Mouse (Mus musculus): ENCODE data around the gene Megf11.

DNA sequence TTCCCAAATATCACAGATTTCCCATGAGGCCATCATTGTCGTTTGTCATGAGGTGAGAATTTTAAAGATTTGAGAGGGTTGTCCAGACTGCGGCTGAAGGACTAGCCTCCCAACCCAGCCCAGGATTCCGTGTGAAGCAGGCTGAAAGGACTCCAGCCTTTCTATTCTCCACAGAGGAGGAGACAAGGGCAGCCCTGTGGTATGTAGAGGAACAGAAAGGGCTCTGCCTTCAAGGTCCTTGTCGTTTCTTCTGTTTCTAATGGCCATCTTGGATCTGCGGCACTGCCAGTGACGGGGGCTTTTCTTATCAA lies 121.7 kb downstream of the Megf11 start:
- TF ChIP-seq CTCF (IDR thresholded peaks at IDR 0.05; ENCODE audit: borderline replicate concordance, insufficient read depth, low read length) (no peak), POLR2A (IDR thresholded peaks at IDR 0.05; ENCODE audit: low read depth, low read length) (no peak)
